Comparison of ENCODE assay signal across 27 mouse cellular contexts in genomic region chr4:91244554-91244953, GRCm38 (mm10).
DNase-seq lines count a peak whose midpoint lies in the region; ATAC-seq and TF ChIP-seq lines count a peak whose summit lies in the region.
"Had no signal": no experiment of that assay in that cellular context is flagged by ENCODE, and none has a peak within 500 bp of the region (broad histone marks: within the 10 kb centered on the region; RNA-seq: fewer than 3 reads in every experiment).

No protein-coding gene starts in this region.

- peak overlapping the region; percentile 67 for H3K27ac ChIP-seq in hindbrain, embryonic 13.5 days
- no peak overlapping the region for H3K27ac ChIP-seq in hindbrain, embryonic 12.5 days
- peak overlapping the region; percentile 28; the same call in 1 of the 2 replicates for H3K27ac ChIP-seq in left cerebral cortex, adult 2 months
- H3K27ac ChIP-seq in forebrain, embryonic 14.5 days (ENCODE audit: low read depth, low read length) = no peak overlapping the region
- peak overlapping the region; percentile 73 for H3K27ac ChIP-seq in forebrain, postnatal 0 days (ENCODE audit: low read depth, low read length)
- no peak overlapping the region for H3K27ac ChIP-seq in midbrain, embryonic 11.5 days (ENCODE audit: low read depth, low read length)
- H3K27ac ChIP-seq: embryonic facial prominence, embryonic 10.5 days; embryonic facial prominence, embryonic 15.5 days; heart, embryonic 13.5 days; kidney, postnatal 0 days; liver, embryonic 12.5 days; midbrain, embryonic 13.5 days had no signal

- H3K36me3 ChIP-seq in hindbrain, embryonic 13.5 days = peaks cover 19% of the 10 kb centered on the region
- H3K36me3 ChIP-seq in hindbrain, embryonic 12.5 days = no peaks in the 10 kb centered on the region
- H3K36me3 ChIP-seq in forebrain, embryonic 14.5 days (ENCODE audit: control insufficient read depth, insufficient read depth, low read length) = peaks cover 5% of the 10 kb centered on the region; the same call in 1 of the 2 replicates
- no peaks in the 10 kb centered on the region for H3K36me3 ChIP-seq in forebrain, postnatal 0 days (ENCODE audit: insufficient read depth)
- no peaks in the 10 kb centered on the region for H3K36me3 ChIP-seq in midbrain, embryonic 11.5 days (ENCODE audit: control insufficient read depth, insufficient read depth, low read length)
- H3K36me3 ChIP-seq: embryonic facial prominence, embryonic 10.5 days; embryonic facial prominence, embryonic 15.5 days; heart, embryonic 13.5 days; liver, embryonic 12.5 days had no signal

- H3K9ac ChIP-seq in hindbrain, embryonic 13.5 days = no peak overlapping the region
- H3K9ac ChIP-seq in hindbrain, embryonic 12.5 days = no peak overlapping the region
- no peak overlapping the region for H3K9ac ChIP-seq in forebrain, embryonic 14.5 days (ENCODE audit: low read length)
- H3K9ac ChIP-seq in forebrain, postnatal 0 days = no peak overlapping the region; the same call in 1 of the 2 replicates
- no peak overlapping the region for H3K9ac ChIP-seq in midbrain, embryonic 11.5 days (ENCODE audit: low read length)
- H3K9ac ChIP-seq: embryonic facial prominence, embryonic 15.5 days; heart, embryonic 13.5 days; liver, embryonic 12.5 days; liver, postnatal 0 days; midbrain, embryonic 13.5 days had no signal

- no peak for TF ChIP-seq CTCF in left cerebral cortex, adult 2 months (IDR thresholded peaks at IDR 0.05)
- TF ChIP-seq CTCF in forebrain, postnatal 0 days (IDR thresholded peaks at IDR 0.05; ENCODE audit: low read depth) = no peak

- no peaks in the 10 kb centered on the region for H3K9me3 ChIP-seq in hindbrain, embryonic 13.5 days
- H3K9me3 ChIP-seq in hindbrain, embryonic 12.5 days (replicated peaks) = no peaks in the 10 kb centered on the region
- H3K9me3 ChIP-seq in forebrain, embryonic 14.5 days (replicated peaks; ENCODE audit: control insufficient read depth, low read length) = no peaks in the 10 kb centered on the region
- no peaks in the 10 kb centered on the region for H3K9me3 ChIP-seq in forebrain, postnatal 0 days (ENCODE audit: low read length)
- no peaks in the 10 kb centered on the region for H3K9me3 ChIP-seq in midbrain, embryonic 11.5 days (ENCODE audit: control insufficient read depth, low read length)
- H3K9me3 ChIP-seq: embryonic facial prominence, embryonic 10.5 days; embryonic facial prominence, embryonic 15.5 days; heart, embryonic 13.5 days; liver, embryonic 12.5 days; midbrain, embryonic 13.5 days had no signal

- intact Hi-C loops in left cerebral cortex, adult 2 months (cut with DNase I) = no loop called here
- intact Hi-C loops in left cerebral cortex, postnatal 10 days (cut with DNase I) = no loop called here

- ATAC-seq in hindbrain, embryonic 13.5 days (ENCODE audit: low FRiP score) = no peak
- no peak for ATAC-seq in hindbrain, embryonic 12.5 days (ENCODE audit: low FRiP score)
- ATAC-seq in forebrain, embryonic 14.5 days = peak; percentile 26; the same call in 1 of the 2 replicates
- ATAC-seq in forebrain, postnatal 0 days = peak; percentile 66
- no peak for ATAC-seq in midbrain, embryonic 11.5 days (ENCODE audit: low FRiP score)
- ATAC-seq: intestine, embryonic 16.5 days; liver, embryonic 12.5 days; liver, postnatal 0 days; midbrain, embryonic 13.5 days had no signal

- H3K4me2 ChIP-seq in hindbrain, embryonic 13.5 days = no peak overlapping the region
- H3K4me2 ChIP-seq in hindbrain, embryonic 12.5 days (replicated peaks) = no peak overlapping the region
- no peak overlapping the region for H3K4me2 ChIP-seq in forebrain, embryonic 14.5 days (ENCODE audit: low read length)
- 0 out of 2 replicates have a peak overlapping the region, but pooled peaks have one; percentile 17 for H3K4me2 ChIP-seq in forebrain, postnatal 0 days (ENCODE audit: low read depth)
- no peak overlapping the region for H3K4me2 ChIP-seq in midbrain, embryonic 11.5 days
- H3K4me2 ChIP-seq: embryonic facial prominence, embryonic 15.5 days; heart, embryonic 13.5 days; liver, embryonic 12.5 days; midbrain, embryonic 13.5 days had no signal

- H3K4me3 ChIP-seq in hindbrain, embryonic 13.5 days = no peak overlapping the region
- no peak overlapping the region for H3K4me3 ChIP-seq in hindbrain, embryonic 12.5 days
- H3K4me3 ChIP-seq in left cerebral cortex, adult 2 months = no peak overlapping the region
- H3K4me3 ChIP-seq in forebrain, embryonic 14.5 days (ENCODE audit: low read depth, low read length) = no peak overlapping the region
- no peak overlapping the region for H3K4me3 ChIP-seq in forebrain, postnatal 0 days (ENCODE audit: low read depth, low read length)
- no peak overlapping the region for H3K4me3 ChIP-seq in midbrain, embryonic 11.5 days (ENCODE audit: low read depth, low read length)
- H3K4me3 ChIP-seq: embryonic facial prominence, embryonic 10.5 days; embryonic facial prominence, embryonic 15.5 days; heart, embryonic 13.5 days; liver, embryonic 12.5 days; megakaryocyte, embryonic 14.5 days; midbrain, embryonic 13.5 days had no signal

- DNase-seq in left cerebral cortex, adult 2 months (ENCODE audit: extremely low spot score in 1 of 2, low spot score in 2 of 2) = no peak
- no peak for DNase-seq in left cerebral cortex, postnatal 10 days (ENCODE audit: extremely low spot score in 1 of 2, low spot score in 2 of 2)
- peak; percentile 23 for DNase-seq in forebrain, embryonic 14.5 days (ENCODE audit: low spot score)
- peak; percentile 66 for DNase-seq in forebrain, postnatal 0 days
- no peak for DNase-seq in midbrain, embryonic 11.5 days (ENCODE audit: low spot score, missing footprints)
- DNase-seq: adrenal gland, postnatal 25 days; B cell, adult 2 months; cerebellum, adult 2 months; cerebellum, postnatal 14 days; heart, postnatal 10 days; kidney, adult 8-10 months; left cerebral cortex, postnatal 4 days; liver, postnatal 0 days; lung, postnatal 4 days; retina, postnatal 1 day; spleen, adult 18-20 months; thymus, postnatal 14 days had no signal

- H3K27me3 ChIP-seq in hindbrain, embryonic 13.5 days = no peaks in the 10 kb centered on the region
- H3K27me3 ChIP-seq in hindbrain, embryonic 12.5 days = no peaks in the 10 kb centered on the region
- H3K27me3 ChIP-seq in forebrain, embryonic 14.5 days (replicated peaks; ENCODE audit: control insufficient read depth, insufficient read depth, low read length) = no peaks in the 10 kb centered on the region
- no peaks in the 10 kb centered on the region for H3K27me3 ChIP-seq in forebrain, postnatal 0 days (ENCODE audit: insufficient read depth, low read length)
- H3K27me3 ChIP-seq in midbrain, embryonic 11.5 days (ENCODE audit: control insufficient read depth, insufficient read depth, low read length) = no peaks in the 10 kb centered on the region
- H3K27me3 ChIP-seq: embryonic facial prominence, embryonic 15.5 days; heart, embryonic 13.5 days; liver, embryonic 12.5 days; megakaryocyte, embryonic 14.5 days; midbrain, embryonic 13.5 days had no signal

- H3K4me1 ChIP-seq in hindbrain, embryonic 13.5 days (replicated peaks) = peaks cover 8% of the 10 kb centered on the region; the same call in 1 of the 2 replicates
- 0 out of 2 replicates have a peak, but pooled peaks cover 2% of the 10 kb centered on the region for H3K4me1 ChIP-seq in hindbrain, embryonic 12.5 days
- no peaks in the 10 kb centered on the region for H3K4me1 ChIP-seq in forebrain, embryonic 14.5 days (ENCODE audit: control insufficient read depth, insufficient read depth, low read length)
- H3K4me1 ChIP-seq in forebrain, postnatal 0 days (ENCODE audit: insufficient read depth) = 0 out of 2 replicates have a peak, but pooled peaks cover 2% of the 10 kb centered on the region
- H3K4me1 ChIP-seq in midbrain, embryonic 11.5 days (ENCODE audit: control insufficient read depth, insufficient read depth, low read length) = peaks cover 1% of the 10 kb centered on the region; the same call in 1 of the 2 replicates
- H3K4me1 ChIP-seq: embryonic facial prominence, embryonic 10.5 days; embryonic facial prominence, embryonic 15.5 days; liver, embryonic 12.5 days; megakaryocyte, embryonic 14.5 days had no signal

- WGBS in hindbrain, embryonic 13.5 days = 86% methylated on average over 9 of the region's 9 CpGs
- WGBS in hindbrain, embryonic 12.5 days = 86% methylated on average over 9 of the region's 9 CpGs
- 71% methylated on average over 9 of the region's 9 CpGs for WGBS in forebrain, embryonic 14.5 days
- 52% methylated on average over 9 of the region's 9 CpGs for WGBS in forebrain, postnatal 0 days
- WGBS in midbrain, embryonic 11.5 days = 85% methylated on average over 9 of the region's 9 CpGs

Comparison
In these comparisons a context has a peak if more than half of its experiments do, and no peak if none do; other contexts are left out.
1. H3K27ac ChIP-seq: peak in hindbrain, embryonic 13.5 days (single experiment), left cerebral cortex, adult 2 months (single experiment) and forebrain, postnatal 0 days (single experiment); none in hindbrain, embryonic 12.5 days (single experiment), forebrain, embryonic 14.5 days (single experiment) and midbrain, embryonic 11.5 days (single experiment).
2. ATAC-seq: peak in forebrain, embryonic 14.5 days (single experiment) and forebrain, postnatal 0 days (single experiment); none in hindbrain, embryonic 13.5 days (single experiment), hindbrain, embryonic 12.5 days (single experiment) and midbrain, embryonic 11.5 days (single experiment).
3. DNase-seq: peak in forebrain, embryonic 14.5 days (single experiment) and forebrain, postnatal 0 days (single experiment); none in left cerebral cortex, adult 2 months (0 of 2), left cerebral cortex, postnatal 10 days (0 of 2) and midbrain, embryonic 11.5 days (single experiment).